Mouse (Mus musculus) cerebral cortex, adult 2 months (tissue): ENCODE data around the gene Pxk.

Source experiments
- WGBS: fragments of 180-500 bp; shearing (Covaris S2); methylation state at CpG from one replicate; pipeline ENCODE4 v1.1.7; 2018; 5-methylcytosine and 5-hydroxymethylcytosine counted together

The Pxk gene

DNA sequence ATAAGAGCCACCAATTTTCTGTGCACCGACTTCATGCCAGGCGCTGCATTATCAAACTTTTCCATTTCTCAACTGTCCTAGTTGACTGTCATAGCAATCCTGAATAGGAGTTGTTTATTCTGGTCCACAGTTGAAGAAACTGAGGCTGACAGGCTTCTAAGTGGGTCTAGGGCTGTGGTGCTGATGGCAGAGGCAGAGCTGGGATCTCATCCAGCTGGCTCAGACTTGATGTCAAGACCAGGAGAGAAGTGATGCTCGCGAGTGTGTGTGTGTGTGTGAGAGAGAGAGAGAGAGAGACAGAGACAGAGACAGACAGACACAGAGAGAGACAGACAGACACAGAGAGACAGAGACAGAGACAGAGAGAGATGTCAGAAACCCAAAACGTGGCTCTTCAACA lies 102.8 kb downstream of the Pxk start:
- WGBS = 37% methylated on average over 5 of the region's 5 CpGs

DNA sequence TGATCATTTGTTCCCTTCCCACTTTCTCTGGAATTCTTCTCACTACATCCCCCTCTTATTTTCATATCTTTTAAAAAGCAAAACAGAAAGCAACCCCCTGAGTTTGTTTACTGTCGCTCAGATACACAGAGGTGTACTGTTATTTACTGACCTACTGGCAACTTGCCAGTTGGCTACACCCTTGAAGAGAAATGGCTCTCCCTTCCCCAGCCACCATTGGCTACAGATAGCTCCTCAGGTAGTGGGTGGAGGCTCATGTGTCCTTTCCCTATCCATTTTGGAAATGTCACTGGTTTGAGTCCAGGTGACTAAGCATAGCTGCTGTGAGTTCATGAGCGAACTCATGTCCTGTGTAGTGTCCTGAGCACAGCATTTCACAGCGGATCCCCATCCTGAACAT lies 103.7 kb downstream of the Pxk start:
- 74% methylated on average over 3 of the region's 3 CpGs for WGBS

DNA sequence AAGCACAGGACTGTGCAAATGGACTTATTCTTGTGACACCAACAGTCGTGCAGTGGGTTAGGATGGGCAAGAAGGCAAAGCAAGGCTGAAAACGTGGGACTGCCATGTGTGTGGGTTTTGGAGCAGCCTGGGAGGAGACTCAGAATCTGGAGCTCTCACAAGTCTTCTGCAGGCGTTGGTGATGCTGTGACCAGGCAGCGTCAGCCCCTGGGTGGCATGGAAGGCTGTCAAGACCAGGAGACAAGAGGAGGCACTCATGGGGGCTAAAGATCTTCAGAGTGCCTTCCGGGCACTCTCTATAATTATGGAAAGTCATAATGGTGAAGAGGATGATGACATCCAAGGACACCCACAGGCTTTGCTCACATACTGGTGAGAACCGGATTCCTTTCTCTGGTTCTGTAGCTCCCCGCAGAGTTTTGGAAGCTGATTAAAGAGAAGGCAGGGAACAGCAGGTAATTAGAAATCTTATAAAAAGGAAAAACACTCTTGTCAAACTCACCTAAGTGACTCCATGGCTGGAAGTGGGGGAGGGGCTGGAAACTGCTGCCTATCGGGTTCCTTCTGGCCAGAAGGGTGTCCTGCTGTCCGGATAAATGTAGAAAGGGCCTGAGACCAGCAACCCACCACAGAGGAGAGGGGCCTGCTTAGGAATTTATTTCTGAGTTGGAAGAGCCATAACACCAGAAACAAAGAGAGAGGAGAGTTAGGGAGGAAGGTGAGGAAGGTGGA lies 108.3 kb downstream of the Pxk start:
- 47% methylated on average over 9 of the region's 9 CpGs for WGBS

DNA sequence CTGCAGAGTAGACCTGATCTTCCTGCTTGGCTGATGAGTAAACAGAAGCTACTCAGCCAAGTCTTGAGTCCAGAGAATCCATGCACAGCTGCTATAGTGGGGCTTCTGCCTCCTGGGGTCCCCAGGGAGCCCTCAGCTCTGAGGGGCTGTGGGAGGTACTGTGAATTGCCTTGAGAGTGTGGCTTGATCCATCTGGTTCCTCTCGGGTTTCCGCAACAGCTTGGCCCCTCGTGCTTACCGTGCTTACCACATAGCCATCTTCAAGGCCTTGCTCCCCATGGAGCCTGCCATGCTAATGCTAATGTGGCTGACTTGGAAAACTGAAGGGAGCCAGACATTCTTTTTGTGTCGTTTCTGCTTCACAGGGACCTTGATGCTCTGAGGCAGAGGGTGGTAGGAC lies 109.1 kb downstream of the Pxk start:
- WGBS = 39% methylated on average over 5 of the region's 5 CpGs

DNA sequence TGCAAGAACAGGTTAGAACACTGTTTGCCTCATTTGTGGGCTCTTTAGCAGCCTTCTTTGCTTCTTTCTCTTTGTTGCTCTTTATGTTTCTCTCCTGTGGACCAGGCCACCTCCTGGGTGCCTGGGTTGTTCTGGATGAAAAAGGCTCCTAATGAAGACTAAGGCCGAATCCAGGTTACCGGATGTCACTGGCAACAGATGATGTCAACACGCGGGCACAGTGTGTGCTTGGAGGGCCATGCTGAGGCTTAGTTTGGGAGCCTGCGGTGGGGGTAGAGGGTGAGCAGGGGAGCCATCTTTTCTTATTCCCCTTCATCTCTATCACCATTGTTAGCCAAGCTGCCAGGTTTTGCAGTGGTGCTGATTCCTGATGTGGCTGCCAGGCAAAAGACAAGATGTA lies 109.5 kb downstream of the Pxk start:
- WGBS = 82% methylated on average over 5 of the region's 5 CpGs

DNA sequence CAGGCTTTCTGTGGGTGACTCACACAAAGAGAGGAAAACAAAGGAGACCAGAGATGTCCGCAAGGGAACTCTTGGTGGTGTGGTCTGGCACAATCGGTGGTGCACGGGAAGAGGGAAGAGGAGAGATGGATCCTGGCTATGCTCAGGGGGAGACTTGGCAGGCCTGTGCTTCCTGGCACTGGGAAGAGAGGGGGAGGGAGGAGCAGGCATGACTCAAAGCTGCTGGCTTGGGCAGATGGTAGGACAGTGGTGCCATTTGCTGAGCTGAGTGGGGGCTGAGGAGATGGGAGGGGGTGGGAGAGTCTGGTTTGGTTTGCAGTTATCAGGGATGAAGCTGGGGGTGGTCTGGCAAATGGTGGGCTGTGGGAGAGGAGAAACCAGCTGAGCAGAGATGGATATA lies 110.9 kb downstream of the Pxk start:
- 23% methylated on average over 3 of the region's 3 CpGs for WGBS

DNA sequence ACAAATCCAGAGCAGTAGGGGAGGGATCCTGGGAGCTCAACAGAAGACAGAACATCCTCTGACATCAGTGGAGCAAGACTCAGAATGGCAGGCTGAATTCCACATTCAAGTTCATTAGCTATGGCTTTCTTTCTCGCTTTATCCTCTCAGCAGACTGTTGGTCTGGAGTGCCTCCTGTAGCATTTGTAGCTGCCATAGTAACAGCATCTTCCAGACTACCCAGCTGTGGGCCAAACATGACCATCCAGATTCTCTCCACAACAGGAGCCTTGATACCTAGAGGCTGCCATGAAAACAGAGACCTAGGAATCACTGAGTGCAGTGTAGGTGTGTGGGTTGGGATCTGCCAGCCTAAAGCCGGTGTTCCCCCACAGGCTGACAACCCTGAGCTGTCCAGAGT lies 111.9 kb downstream of the Pxk start:
- WGBS = 79% methylated on average over 2 of the region's 2 CpGs

DNA sequence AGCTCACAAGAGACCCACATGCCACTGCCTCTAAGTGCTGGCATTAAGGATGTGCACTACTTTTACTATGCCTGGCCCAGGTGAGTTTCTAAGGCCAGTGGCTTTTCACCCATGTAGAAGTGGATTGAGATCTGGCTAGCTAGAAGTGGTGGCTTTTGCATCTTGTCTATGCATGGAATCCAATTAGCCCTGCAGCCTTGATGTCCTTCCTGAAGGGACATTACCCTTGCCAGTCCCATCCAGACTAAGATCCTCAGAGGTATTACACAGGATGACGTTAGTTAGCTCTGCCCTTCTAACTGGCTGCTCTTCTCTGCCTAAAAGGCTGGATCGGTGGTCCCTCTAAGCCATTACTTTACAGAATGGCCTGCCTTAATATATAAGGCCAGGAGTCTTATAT lies 115.0 kb downstream of the Pxk start:
- WGBS = 92% methylated on average over 2 of the region's 2 CpGs

DNA sequence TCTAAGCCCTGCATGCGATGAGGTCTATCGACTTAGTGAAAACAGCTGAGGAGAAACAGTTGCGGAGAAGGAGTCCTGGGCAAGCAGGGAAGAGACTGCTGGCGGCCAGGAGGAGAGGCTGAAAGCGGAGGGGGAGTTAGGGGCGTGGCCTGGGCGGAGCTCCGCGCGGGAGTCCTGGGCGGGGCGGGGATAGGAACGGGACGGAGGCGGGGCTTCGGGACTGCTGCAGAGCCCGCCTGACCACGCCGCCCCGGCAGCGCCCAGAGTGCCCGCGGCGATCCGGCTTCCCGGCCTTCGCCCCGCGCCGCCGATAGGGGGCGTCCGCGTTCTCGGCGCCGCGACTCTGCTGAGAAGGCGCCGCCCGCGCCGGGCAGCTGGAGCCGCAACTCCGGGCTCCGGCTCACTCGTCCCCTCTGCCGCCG lies 115.8 kb downstream of the Pxk start, which contains the start of gene Kctd6:
Kctd6 (plus strand) TSS at position 338 of the 422 bp plus-strand sequence.
- under 1% methylated on average over 49 of the region's 49 CpGs for WGBS
